Mouse (Mus musculus) testis, adult 2 months (tissue): ENCODE measurements at regions not wholly inside any gene's neighbourhood (a gene's known extent, or its start where the extent isn't known, plus 50 kb on each side); places are given as distances from the start of the nearest gene placed in this dataset.

ENCODE experiments used
- H3K27ac ChIP-seq: fragments of 200-500 bp; 2 replicates; pipeline ENCODE4 v1.5.1; 2012; ENCODE audit warnings: low read depth, low read length; ENCODE audit not compliant: control insufficient read depth, insufficient read depth
- H3K27me3 ChIP-seq: fragments of 200-500 bp; 2 replicates; pipeline ENCODE4 v1.6.1; 2012; ENCODE audit warnings: mild to moderate bottlenecking, low read length, moderate library complexity; ENCODE audit not compliant: control insufficient read depth, insufficient read depth
- H3K36me3 ChIP-seq: fragments of 200-500 bp; 2 replicates; pipeline ENCODE4 v1.6.1; 2012; ENCODE audit warnings: mild to moderate bottlenecking, low read length; ENCODE audit not compliant: control insufficient read depth, insufficient read depth
- H3K4me1 ChIP-seq: fragments of 200-500 bp; 2 replicates; pipeline ENCODE4 v1.6.1; 2012; ENCODE audit warnings: low read length; ENCODE audit not compliant: control insufficient read depth, insufficient read depth
- H3K4me3 ChIP-seq: fragments of 200-500 bp; 2 replicates; pipeline ENCODE4 v1.5.1; 2012; ENCODE audit warnings: low read depth, mild to moderate bottlenecking, low read length, moderate library complexity, mixed read lengths; ENCODE audit not compliant: control insufficient read depth
- CTCF ChIP-seq: fragments of 200-500 bp; IDR thresholded peaks from 2 replicates; pipeline ENCODE4 v1.5.1; 2012; ENCODE audit warnings: low read depth, mild to moderate bottlenecking, inconsistent platforms, low read length, moderate library complexity; ENCODE audit not compliant: control insufficient read depth, insufficient read depth, insufficient replicate concordance
- POLR2A ChIP-seq: fragments of 200-500 bp; IDR thresholded peaks from 2 replicates; pipeline ENCODE4 v1.6.1; 2012; ENCODE audit warnings: low read depth, mild to moderate bottlenecking, inconsistent platforms, low read length, moderate library complexity; ENCODE audit not compliant: control insufficient read depth

DNA sequence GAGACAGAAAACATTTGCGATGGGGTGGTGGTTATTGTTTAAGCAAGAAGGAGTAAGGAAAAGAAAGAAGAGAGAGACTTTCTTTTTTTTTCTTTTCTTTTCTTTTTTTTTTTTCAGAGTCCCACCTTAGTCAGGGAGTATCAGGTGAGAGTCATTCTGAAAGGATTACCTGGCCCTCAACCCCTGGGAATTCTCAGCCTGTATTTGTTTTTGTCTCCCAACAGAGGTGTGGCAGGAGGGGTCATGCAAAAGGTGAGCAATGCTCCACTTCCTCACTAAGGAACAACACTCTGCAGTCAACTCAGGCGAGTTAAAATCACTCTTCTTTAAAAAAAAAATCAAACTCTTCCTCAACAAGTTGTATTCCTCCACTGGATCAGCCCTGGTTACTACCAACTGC, 236.6 kb downstream of the Ikzf2 start:
- TF ChIP-seq POLR2A: no peak
- TF ChIP-seq CTCF: no peak
- no peak overlapping the region for H3K27ac ChIP-seq
- no peaks in the 10 kb centered on the region for H3K27me3 ChIP-seq
- no peaks in the 10 kb centered on the region for H3K36me3 ChIP-seq
- no peaks in the 10 kb centered on the region for H3K4me1 ChIP-seq
- H3K4me3 ChIP-seq: no peak overlapping the region

DNA sequence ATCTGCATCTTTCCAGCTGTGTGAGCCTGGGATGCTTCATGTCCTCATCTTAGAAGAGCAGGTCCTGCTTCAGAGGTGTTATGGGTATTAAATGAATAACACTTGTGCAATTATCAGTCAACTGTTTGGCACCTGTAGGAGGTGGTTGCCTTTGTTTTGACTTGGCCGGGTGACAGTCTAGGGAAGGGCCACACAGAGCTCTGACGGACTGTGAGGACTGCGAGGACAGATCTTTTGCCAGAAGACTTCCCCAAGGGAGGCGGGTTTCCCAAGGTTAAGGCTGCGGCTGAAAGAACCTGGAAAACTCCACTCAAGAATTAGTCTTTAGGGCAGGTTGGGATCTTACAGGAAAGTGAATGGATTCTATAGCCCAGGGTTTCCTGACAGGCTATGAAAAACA, 239.8 kb downstream of the Ikzf2 start:
- H3K4me1 ChIP-seq: no peaks in the 10 kb centered on the region
- H3K27ac ChIP-seq: no peak overlapping the region
- H3K36me3 ChIP-seq: no peaks in the 10 kb centered on the region
- H3K27me3 ChIP-seq: no peaks in the 10 kb centered on the region
- no peak for TF ChIP-seq POLR2A
- no peak for TF ChIP-seq CTCF
- H3K4me3 ChIP-seq: no peak overlapping the region

DNA sequence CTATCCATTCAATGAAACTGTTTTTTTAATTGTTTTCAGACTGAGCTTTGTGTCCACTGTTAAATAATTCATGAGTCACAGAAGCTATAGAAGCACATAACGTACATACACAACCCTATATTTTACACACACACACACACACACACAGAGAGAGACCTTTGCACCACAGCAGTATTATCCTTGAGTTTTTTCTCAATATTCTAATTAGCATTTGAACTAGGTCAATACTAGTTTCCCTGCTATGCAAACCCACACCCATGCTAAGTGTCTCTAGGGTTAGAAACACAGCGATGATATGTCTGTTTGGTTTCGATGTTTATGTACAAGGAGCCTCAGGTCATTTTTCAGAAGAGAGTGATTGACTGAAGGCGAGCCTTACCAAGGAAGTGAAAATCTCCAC, 242.3 kb downstream of the Ikzf2 start:
- TF ChIP-seq POLR2A: no peak
- no peak for TF ChIP-seq CTCF
- H3K4me1 ChIP-seq: no peaks in the 10 kb centered on the region
- no peaks in the 10 kb centered on the region for H3K27me3 ChIP-seq
- no peak overlapping the region for H3K27ac ChIP-seq
- no peak overlapping the region for H3K4me3 ChIP-seq
- H3K36me3 ChIP-seq: no peaks in the 10 kb centered on the region

DNA sequence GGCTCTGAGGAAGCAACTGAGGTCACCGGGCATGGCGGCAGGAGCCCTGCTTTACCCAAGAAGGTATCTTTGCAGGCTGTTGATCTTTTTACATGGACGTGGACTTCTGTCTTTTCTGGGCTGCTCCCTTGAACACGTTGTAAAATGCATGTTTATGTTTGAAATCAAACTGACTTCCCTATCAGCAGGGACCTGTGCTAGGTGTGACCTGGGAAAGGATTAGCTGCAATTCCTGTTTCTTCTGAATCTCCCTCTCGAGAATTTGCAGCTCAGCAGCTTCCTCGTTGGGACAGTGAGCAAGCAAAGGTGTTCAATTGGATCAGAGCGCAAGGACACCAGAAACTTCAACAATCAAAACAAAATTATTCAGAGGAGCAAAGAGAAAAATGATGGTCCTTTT, 243.6 kb downstream of the Ikzf2 start:
- Histone ChIP-seq H3K27me3 (no peaks in the 10 kb centered on the region), H3K4me3 (no peak overlapping the region), H3K4me1 (no peaks in the 10 kb centered on the region), H3K27ac (no peak overlapping the region), H3K36me3 (no peaks in the 10 kb centered on the region)
- TF ChIP-seq POLR2A (no peak), CTCF (no peak)

DNA sequence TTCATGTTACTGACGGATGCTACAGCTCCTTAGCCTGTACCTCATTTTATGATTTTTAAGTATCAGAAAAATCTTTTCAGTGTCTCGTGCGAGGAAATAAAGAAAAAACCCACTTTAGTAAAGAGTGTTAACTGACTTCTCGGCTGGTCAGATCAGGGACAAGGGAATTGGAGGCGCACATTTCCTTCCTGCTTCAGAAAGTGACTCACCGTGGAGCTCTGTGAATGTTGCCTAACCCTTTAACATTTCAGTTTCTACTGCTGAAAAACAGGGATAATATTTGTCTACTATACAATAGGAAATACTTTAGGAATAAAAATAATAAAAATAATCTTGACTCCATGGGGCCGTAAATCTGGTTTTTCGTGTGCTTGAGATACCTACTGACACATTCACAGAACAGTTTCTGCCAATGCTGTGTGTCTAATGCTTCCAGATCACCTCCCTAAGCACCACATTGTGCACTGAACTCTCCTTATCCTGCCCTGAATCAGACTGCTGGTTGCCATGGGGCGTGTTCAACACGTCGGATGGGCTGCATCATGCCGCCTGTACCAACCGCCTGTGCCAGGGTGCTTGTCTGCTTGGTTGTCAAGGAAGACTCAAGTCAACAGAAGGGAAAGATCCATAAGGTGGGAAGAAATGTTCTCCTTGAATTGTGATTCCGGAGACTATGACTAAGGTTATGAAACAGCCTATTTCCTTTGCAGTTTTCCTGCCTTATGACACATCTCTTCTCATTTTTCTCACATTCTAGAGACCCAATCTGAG, 246.3 kb downstream of the Ikzf2 start:
- Histone ChIP-seq H3K4me3 (no peak overlapping the region), H3K27ac (no peak overlapping the region), H3K36me3 (no peaks in the 10 kb centered on the region), H3K4me1 (no peaks in the 10 kb centered on the region), H3K27me3 (no peaks in the 10 kb centered on the region)
- TF ChIP-seq POLR2A (no peak), CTCF (no peak)

DNA sequence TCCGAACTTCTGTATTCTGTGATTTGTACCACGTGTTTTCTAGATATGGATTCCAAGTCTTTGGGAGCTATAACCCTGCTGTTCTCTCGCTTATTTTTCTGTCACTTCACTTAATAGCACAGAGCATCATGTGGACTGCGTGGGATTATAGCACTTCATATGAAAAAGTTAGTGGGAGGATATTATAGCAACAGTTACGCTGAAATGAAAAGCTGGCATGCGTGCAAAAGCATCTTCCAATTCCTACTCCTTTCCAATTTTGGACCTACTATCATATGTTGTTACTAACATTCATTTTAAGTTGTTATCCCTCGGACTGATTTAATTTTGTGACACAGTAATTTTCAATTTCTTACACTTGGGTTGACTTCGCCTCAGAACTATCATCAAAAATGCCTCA, 250.0 kb downstream of the Ikzf2 start:
- H3K4me3 ChIP-seq: no peak overlapping the region
- no peak overlapping the region for H3K27ac ChIP-seq
- TF ChIP-seq POLR2A (no peak), CTCF (no peak)
- H3K36me3 ChIP-seq: no peaks in the 10 kb centered on the region
- no peaks in the 10 kb centered on the region for H3K27me3 ChIP-seq
- no peaks in the 10 kb centered on the region for H3K4me1 ChIP-seq

DNA sequence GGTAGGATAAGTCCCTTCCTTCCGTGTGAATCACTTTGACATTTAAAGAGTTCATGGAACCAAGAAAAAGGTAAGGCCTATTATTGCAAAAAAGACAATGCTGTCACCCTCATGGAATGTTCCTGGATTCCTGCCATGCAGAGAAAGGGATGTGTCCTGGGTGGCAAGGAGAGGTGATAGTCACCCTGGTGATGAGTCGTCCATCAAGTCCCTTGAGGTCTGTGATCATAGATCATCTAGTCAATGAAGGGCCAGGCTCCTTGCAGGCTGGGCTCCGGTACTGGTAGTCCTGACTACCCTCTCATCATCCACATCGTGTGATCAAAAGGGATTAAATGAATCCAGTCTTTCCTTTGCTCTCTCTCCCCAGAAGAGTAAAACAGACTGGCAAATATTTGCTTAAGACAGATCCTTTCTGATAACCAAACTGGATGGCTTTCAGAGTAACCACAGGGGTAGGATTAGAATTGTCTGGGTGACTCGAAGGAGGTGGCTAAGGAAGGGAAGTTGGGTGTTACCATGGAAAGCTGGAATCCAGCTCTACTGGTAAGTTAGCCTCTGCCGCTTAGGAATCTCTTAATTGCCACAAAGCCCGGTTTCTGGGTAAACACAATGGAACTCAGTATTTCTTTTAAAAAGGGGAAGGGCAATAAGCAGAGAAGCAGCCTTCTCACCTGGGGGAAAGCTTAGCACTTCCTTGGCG, 253.2 kb downstream of the Ikzf2 start:
- H3K27ac ChIP-seq: no peak overlapping the region
- no peaks in the 10 kb centered on the region for H3K36me3 ChIP-seq
- TF ChIP-seq POLR2A (no peak), CTCF (no peak)
- H3K4me3 ChIP-seq: no peak overlapping the region
- H3K4me1 ChIP-seq: no peaks in the 10 kb centered on the region
- H3K27me3 ChIP-seq: no peaks in the 10 kb centered on the region

DNA sequence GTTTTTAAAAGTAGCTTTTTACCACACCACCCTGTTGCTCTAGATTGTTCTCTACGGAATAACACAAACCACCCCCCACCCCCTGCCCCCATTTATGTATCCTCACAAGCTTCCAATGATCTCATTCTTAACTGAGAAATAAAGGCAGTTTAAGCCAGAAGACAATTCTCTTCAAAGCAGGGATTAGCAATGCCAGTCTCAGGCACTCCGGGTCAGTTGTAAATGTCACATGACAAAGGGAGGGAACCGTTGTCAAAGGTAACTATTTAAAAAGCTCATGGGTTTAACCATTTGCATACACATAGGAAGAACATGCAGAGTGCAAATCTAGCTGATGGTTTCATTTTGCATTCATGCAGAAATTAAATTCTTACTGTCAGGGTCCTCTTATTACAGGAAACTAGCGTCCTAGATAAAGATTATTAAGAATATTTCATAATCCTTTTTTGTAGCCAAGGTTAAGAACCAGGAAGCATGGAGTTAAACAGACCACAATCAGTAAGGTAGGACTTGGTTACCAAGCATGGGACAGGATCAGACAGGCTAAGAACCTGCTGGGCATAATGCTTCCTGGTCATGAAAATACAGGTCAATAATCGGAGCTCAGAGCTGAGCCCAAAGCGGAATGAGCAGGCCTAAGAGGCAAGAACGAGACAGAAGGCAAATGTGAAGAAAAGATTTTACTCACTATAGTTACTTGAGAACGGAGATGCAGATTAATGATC, 256.2 kb downstream of the Ikzf2 start:
- Histone ChIP-seq H3K27ac (no peak overlapping the region), H3K36me3 (no peaks in the 10 kb centered on the region), H3K4me3 (no peak overlapping the region), H3K27me3 (no peaks in the 10 kb centered on the region), H3K4me1 (no peaks in the 10 kb centered on the region)
- TF ChIP-seq POLR2A (no peak), CTCF (no peak)
